Mouse (Mus musculus): ENCODE data around the gene Olfr209.
"Not testable (repeated sequence)": the region's sequence is repeated elsewhere in the genome, so short reads cannot be mapped to it uniquely, and the experiment has no call there.

The Olfr209 gene

DNA sequence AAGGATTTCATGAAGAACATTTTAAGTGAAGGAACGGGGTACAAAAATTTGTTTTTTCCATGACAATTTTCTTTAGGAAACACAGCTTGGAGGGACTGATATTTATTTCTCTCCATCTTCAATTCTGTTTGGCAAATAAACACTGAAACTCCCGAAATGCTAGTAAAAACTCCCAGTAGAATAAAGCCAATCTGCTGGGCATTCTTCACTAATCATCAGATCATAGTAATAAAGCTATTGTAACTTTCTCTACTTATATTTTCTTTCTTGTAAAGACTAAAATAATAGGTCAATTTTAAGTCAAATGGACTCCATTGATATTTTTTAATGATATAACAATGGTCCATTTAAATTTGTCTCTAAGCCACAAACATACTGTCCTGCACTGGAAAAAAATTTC, at the start of gene Olfr209:
Gene Olfr209 (minus strand): TSS at position 101 of the 400 bp plus-strand sequence.
- no peak for DNase-seq

GRCm38 (mm10) chr16:59413475-59413874, 49.7 kb upstream of the Olfr209 start:
- DNase-seq = no peak

DNA sequence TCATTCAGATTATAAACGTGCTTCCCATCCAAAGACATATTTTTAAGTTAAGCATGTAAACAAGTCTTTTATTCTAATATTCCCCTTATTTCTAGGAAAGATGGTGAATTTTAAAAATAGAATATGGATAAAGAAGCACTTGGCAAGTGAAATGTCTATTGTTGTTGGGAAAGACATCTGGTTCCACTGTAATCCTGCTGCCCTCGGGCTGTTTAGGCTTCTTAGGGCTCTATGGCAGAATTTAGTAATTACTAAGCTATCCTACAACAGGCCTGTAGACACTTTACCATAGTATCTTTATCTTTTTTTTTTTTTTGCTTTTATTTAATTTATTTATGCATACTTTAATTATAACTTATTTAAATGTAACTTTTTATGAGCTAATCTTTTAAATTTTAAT, 46.0 kb upstream of the Olfr209 start:
- DNase-seq = no peak

- DNase-seq = no peak
These were observed 45.6 kb upstream of the Olfr209 start for GRCm38 (mm10) chr16:59409341-59409748.

DNA sequence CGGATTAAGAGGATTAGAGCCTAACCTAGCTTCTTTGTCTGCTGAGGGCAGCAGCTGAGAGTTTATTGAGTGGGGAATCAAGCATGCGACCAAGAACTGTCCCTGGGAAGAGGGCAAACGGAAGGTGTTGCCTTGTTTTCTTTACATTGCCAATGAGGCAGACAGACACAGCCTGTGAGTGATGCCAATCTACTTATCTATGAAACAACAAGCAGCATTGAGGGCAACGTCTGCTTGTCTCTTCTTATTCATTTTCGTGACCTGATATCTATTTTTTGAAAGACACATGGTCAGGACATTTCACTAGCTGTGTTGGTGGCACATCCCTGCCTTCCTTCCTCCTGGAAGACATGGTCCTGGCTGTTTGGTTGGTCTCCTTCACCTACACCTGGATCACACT, 43.2 kb upstream of the Olfr209 start, which contains the start of gene Gabrr3:
Gene Gabrr3 (plus strand): TSS at position 301 of the 400 bp plus-strand sequence.
- peak; percentile 70 for DNase-seq

- DNase-seq = peak; percentile 77
These were observed 41.0 kb upstream of the Olfr209 start for GRCm38 (mm10) chr16:59404798-59405197.

DNA sequence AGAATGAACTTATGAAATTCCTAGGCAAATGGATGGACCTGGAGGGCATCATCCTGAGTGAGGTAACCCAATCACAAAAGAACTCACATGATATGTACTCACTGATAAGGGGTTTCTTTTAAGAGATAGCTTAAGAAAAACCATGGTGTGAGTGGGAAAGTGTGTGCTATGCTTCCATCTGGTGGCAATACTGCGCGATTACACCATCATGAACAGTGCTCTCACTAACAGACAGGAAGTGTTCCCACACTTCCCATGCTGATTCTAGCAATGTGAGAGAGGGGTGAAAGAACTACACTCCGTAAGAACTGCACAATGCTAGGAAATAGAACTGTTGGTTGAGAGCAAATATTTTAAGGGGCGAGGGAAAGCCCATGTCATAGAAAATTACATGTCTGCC, 39.9 kb upstream of the Olfr209 start:
- no peak for DNase-seq

GRCm38 (mm10) chr16:59401985-59402384, 38.2 kb upstream of the Olfr209 start:
- peak; percentile 76 for DNase-seq

DNA sequence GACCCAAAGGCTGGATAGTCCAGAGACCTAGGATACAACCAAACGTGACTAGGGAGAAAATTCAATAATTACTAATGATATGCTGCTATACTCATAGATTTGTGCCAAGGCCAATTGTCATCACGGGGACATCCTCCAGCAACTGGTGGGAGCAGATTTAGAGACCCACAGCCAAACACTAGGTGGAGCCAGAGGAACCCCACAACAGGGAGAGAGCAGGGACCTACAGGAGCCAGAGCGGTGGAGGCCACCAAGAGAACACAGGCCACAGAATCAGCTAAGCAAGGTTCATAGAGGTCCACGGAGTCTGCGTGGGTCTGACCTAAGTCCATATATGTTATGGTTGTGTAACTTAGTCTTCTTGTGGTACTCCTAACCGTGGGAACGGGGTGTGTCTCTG, 37.3 kb upstream of the Olfr209 start:
- peak; percentile 82 for DNase-seq

DNA sequence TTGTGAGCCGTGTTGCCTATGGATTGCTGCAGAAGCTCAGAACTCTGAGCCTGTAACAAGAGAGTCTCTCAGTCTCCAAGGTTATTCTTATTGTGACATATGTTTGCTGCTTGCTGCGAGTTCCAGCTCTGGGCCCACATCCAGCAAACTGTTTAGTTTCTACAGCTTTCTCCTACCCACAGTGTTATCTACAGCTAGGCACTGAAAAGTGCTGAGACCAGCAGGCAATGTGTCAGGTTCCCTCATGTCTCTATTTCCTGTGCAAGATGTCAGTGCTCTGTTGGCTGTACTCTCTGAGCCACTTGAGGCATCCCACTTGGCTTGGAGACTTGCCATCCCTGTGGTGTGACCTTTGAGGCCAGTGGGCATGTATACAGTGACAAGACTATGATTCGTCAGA, 29.5 kb upstream of the Olfr209 start:
- DNase-seq = no peak

DNA sequence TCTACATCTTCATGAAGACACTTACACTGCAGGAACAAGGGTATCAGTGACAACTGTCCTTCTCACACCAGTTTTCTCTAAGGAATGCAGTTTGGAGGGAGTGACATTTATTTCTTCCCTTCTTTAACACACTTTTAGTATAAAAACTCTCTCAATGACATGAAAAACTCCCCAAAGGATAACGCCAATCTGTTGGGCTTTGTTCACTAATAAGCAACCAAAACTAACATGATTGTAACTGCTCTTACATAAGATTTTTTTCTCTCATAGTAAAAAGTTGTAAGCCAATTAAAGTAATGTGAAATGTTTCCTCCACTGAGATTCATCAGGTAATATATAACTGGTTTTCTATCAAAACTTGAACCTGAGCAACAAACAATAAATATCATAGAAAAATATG, 14.6 kb downstream of the Olfr209 start, which contains the start of gene Olfr206:
Gene Olfr206 (minus strand): TSS at position 101 of the 400 bp plus-strand sequence.
- DNase-seq = no peak

DNA sequence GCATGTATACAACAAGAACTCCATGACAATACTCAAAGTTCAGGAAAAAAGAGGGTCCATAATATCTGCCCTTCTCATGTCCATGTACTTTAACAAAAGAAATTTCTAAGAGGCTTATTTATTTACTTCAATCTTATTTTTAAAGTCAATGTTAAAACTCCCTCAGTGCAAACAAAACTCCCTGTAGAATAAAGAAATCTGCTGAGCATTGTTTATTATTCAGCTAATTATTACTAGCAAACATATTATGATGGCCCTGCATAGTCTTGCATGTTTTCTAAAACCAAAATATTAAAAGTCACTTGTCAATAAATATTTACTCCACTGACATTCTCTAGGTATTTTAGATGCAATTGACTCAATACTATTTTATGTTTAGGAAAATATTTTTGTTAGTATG, 32.8 kb downstream of the Olfr209 start, which contains the start of gene Olfr205:
Gene Olfr205 (minus strand): TSS at position 101 of the 400 bp plus-strand sequence.
- DNase-seq = no peak

DNA sequence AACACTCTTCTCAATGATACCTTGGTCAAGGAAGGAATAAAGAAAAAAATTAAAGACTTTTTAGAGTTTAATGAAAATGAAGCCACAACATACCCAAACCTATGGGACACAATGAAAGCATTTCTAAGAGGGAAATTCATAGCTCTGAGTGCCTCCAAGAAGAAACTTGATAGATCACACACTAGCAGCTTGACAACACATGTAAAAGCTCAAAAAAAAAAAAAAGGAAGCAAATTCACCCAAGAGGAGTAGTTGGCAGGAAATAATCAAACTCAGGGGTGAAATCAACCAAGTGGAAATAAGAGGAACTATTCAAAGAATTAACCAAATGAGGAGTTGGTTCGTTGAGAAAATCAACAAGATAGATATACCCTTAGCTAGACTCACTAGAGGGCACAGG, 40.5 kb downstream of the Olfr209 start:
- DNase-seq = not testable (repeated sequence)

- DNase-seq = no peak
These were observed 45.6 kb downstream of the Olfr209 start, which contains the start of gene Olfr204 for GRCm38 (mm10) chr16:59318148-59318547. Gene Olfr204 (minus strand): TSS chr16:59318248.

Data from heart, adult 11 months (tissue).